In genomic region chr7:44463056-44463425, GRCm38 (mm10) we compare ENCODE assay signal across 13 mouse cellular contexts. TPM values are rescaled to one million over a fixed set of nuclear protein-coding genes. Genes with fewer than 3 reads are reported as not detected.
A peak's percentile ranks its signal among the peaks of the same experiment; 100 is the strongest.
DNase-seq lines count a peak whose midpoint lies in the region; ATAC-seq lines count a peak whose summit lies in the region.
"Had no signal": no experiment of that assay in that cellular context is flagged by ENCODE, and none has a peak within 500 bp of the region (broad histone marks: within the 10 kb centered on the region; RNA-seq: fewer than 3 reads in every experiment).

No protein-coding gene starts in this region.

- peak; percentile 54 for DNase-seq in cerebellum, adult 11-12 months
- no peak for DNase-seq in cerebellum, postnatal 10 days
- no peak for DNase-seq in kidney, adult 9 months
- peak; percentile 4 for DNase-seq in right cerebral cortex, postnatal 25 days
- DNase-seq in right cerebral cortex, postnatal 36 days (ENCODE audit: low spot score in 2 of 2) = no peak
- no peak for DNase-seq in adrenal gland, adult 2 months

- H3K27me3 ChIP-seq in kidney, embryonic 15.5 days = peaks cover 70% of the 10 kb centered on the region

- H3K4me1 ChIP-seq in kidney, embryonic 15.5 days = peaks cover 21% of the 10 kb centered on the region

- peak overlapping the region; percentile 69 for H3K4me2 ChIP-seq in kidney, embryonic 15.5 days

- H3K27ac ChIP-seq in kidney, embryonic 15.5 days = no peak overlapping the region
- H3K27ac ChIP-seq: liver, embryonic 13.5 days had no signal

- no peaks in the 10 kb centered on the region for H3K36me3 ChIP-seq in kidney, embryonic 15.5 days
- H3K36me3 ChIP-seq: G1E; liver, embryonic 13.5 days had no signal

- no peaks in the 10 kb centered on the region; the same call in 1 of the 2 replicates for H3K9me3 ChIP-seq in kidney, embryonic 15.5 days (replicated peaks)
- H3K9me3 ChIP-seq: liver, embryonic 13.5 days had no signal

- WGBS in kidney, embryonic 15.5 days = 17% methylated on average over 8 of the region's 8 CpGs

- H3K4me3 ChIP-seq in kidney, embryonic 15.5 days (replicated peaks) = no peak overlapping the region
- H3K4me3 ChIP-seq: liver, embryonic 13.5 days had no signal

- no peak overlapping the region for H3K9ac ChIP-seq in kidney, embryonic 15.5 days
- H3K9ac ChIP-seq: liver, embryonic 13.5 days had no signal

- no peak for ATAC-seq in kidney, embryonic 15.5 days (replicated peaks; ENCODE audit: low FRiP score)
- no peak for ATAC-seq in inflammation-experienced regulatory T-cells, adult 6 months
- ATAC-seq: forebrain, embryonic 14.5 days had no signal

RNA-seq across cellular contexts. Expression of gene Aspdh, which starts 2.1 kb away (rescaled TPM):
- polyA plus RNA-seq in kidney, embryonic 15.5 days (2015; fragmentation: Nextera tagmentation; extraction: Ambion mirVana) = 3.2 and 3.9 TPM in 2 replicates
- under 1 TPM in 1 of 2 experiments, not detected in 1; 0.75 TPM for total RNA-seq in adrenal gland, adult 2 months (2021)
- polyA plus RNA-seq in adrenal gland, adult 2 months (2012; rRNA removed) = 0.91 and 2.4 TPM in 2 replicates
- not detected for polyA plus RNA-seq in inflammation-experienced regulatory T-cells, adult 6 months (2017; shearing (Covaris generic))
- total RNA-seq: G1E; gastrocnemius, postnatal 4 days; megakaryocyte progenitor cell, adult 5-6 weeks had no signal
- polyA plus RNA-seq: G1E had no signal

RNA-seq across cellular contexts. Expression of gene Josd2, which starts 4.7 kb away (rescaled TPM):
- 72.5 and 78.9 TPM in 2 replicates for polyA plus RNA-seq in kidney, embryonic 15.5 days (2015; fragmentation: Nextera tagmentation; extraction: Ambion mirVana)
- 10 to 100 TPM; 51.2 to 61.7 TPM for total RNA-seq in adrenal gland, adult 2 months (2021)
- 171 and 179 TPM in 2 replicates for polyA plus RNA-seq in adrenal gland, adult 2 months (2012; rRNA removed)
- polyA plus RNA-seq in inflammation-experienced regulatory T-cells, adult 6 months (2017; shearing (Covaris generic)) = 10 to 100 TPM; 46.9 to 62.6 (median 47.0) TPM

RNA-seq across cellular contexts. Expression of gene Emc10, which starts 33.3 kb away (rescaled TPM):
- polyA plus RNA-seq in kidney, embryonic 15.5 days (2015; fragmentation: Nextera tagmentation; extraction: Ambion mirVana) = 113 and 120 TPM in 2 replicates
- total RNA-seq in adrenal gland, adult 2 months (2021) = 100 to 1,000 TPM in 1 of 2 experiments, 10 to 100 TPM in 1; 77.9 to 101 TPM
- polyA plus RNA-seq in adrenal gland, adult 2 months (2012; rRNA removed) = 516 and 555 TPM in 2 replicates
- 10 to 100 TPM; 21.0 to 22.5 (median 22.3) TPM for polyA plus RNA-seq in inflammation-experienced regulatory T-cells, adult 6 months (2017; shearing (Covaris generic))

RNA-seq across cellular contexts. Expression of gene Fam71e1, which starts 33.3 kb away (rescaled TPM):
- 14.3 and 16.5 TPM in 2 replicates for polyA plus RNA-seq in kidney, embryonic 15.5 days (2015; fragmentation: Nextera tagmentation; extraction: Ambion mirVana)
- 1 to 10 TPM; 8.3 to 9.1 TPM for total RNA-seq in adrenal gland, adult 2 months (2021)
- polyA plus RNA-seq in adrenal gland, adult 2 months (2012; rRNA removed) = 28.6 and 30.9 TPM in 2 replicates
- polyA plus RNA-seq in inflammation-experienced regulatory T-cells, adult 6 months (2017; shearing (Covaris generic)) = 1 to 10 TPM; 2.7 to 5.2 (median 3.9) TPM

RNA-seq across cellular contexts. Expression of gene Lrrc4b, which starts 34.2 kb away (rescaled TPM):
- 0.36 and 0.44 TPM in 2 replicates for polyA plus RNA-seq in kidney, embryonic 15.5 days (2015; fragmentation: Nextera tagmentation; extraction: Ambion mirVana)
- total RNA-seq in adrenal gland, adult 2 months (2021) = 1 to 10 TPM; 5.1 to 8.5 TPM
- polyA plus RNA-seq in adrenal gland, adult 2 months (2012; rRNA removed) = 10.3 and 16.3 TPM in 2 replicates
- polyA plus RNA-seq in inflammation-experienced regulatory T-cells, adult 6 months (2017; shearing (Covaris generic)) = not detected
- total RNA-seq: megakaryocyte progenitor cell, adult 5-6 weeks had no signal
- polyA plus RNA-seq: G1E; liver, embryonic 13.5 days had no signal

Comparison
In these comparisons a context has a peak if more than half of its experiments do, and no peak if none do; other contexts are left out.
1. DNase-seq: peak in cerebellum, adult 11-12 months (single experiment) and right cerebral cortex, postnatal 25 days (single experiment); none in cerebellum, postnatal 10 days (0 of 2), kidney, adult 9 months (single experiment), right cerebral cortex, postnatal 36 days (0 of 2) and adrenal gland, adult 2 months (single experiment).